Mouse (Mus musculus): Measurements from ENCODE around the gene Fga. TPM values are rescaled to one million over a fixed set of nuclear protein-coding genes. Genes with fewer than 3 reads are reported as not detected.

The Fga gene
- polyA plus RNA-seq, 1 experiment from 2014 or later = 0.10 TPM

DNA sequence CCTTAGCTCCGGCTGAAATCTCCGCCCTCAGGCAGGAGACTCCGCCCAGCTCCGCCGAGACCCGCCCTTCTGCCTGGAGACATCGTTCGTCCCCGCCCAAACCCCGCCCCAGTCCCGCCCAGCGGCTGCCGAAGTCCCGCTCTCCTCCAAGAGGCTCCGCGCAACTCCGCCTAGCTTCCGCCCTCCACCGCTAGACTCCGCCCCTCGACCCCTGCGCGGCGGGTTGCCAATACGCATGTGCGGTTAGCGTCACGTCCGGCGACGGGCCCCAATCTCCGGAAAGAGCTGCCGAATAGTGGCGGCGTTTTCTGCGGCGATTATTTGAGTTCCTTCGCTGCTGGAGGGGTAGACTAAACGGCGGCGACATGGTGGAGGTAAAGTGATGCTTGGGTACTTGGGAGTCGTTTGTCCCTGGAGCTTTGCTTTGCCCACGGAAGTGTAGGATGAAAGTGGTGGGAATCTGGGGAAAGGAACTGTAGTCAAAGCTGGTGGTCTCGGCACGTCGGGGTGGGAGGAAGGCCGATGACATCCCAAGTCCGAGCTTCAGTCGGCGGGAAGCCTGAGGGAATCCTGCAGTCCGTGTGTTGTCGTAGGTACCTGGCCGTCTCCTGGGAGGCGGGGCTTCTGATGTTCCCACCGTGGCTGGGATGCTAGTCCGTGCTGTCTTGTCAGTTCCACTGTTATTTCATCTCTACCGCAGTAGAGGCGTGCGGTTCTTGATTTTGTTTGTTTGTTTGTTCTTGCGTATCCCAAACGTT lies 29.6 kb downstream of the Fga start, which contains the start of gene Plrg1:
Gene Plrg1 (plus strand): TSS at position 242 of the 758 bp plus-strand sequence.
- H3K9me3 ChIP-seq (ENCODE audit: control insufficient read depth, low read length) = no peaks in the 10 kb centered on the region
- peak within 1 kb of the TSS; percentile 81 for H3K9ac ChIP-seq (replicated peaks; ENCODE audit: low read depth, low read length)
- H3K27me3 ChIP-seq (replicated peaks; ENCODE audit: control insufficient read depth, insufficient read depth, low read length) = no peaks in the 10 kb centered on the region
- H3K4me2 ChIP-seq (ENCODE audit: low read length) = peak within 1 kb of the TSS; percentile 91
- peak within 1 kb of the TSS; percentile 83 for H3K27ac ChIP-seq (ENCODE audit: low read length)
- peaks cover 9% of the 10 kb centered on the region; the same call in 1 of the 2 replicates for H3K36me3 ChIP-seq (ENCODE audit: control insufficient read depth, insufficient read depth)
- H3K4me1 ChIP-seq (replicated peaks; ENCODE audit: control insufficient read depth, insufficient read depth, low read length) = peaks cover 9% of the 10 kb centered on the region
- under 1% methylated on average over 61 of the region's 61 CpGs for WGBS
- peak within 1 kb of the TSS; percentile 89 for H3K4me3 ChIP-seq (replicated peaks; ENCODE audit: low read length)
- peak; percentile 99 for ATAC-seq

- Histone ChIP-seq H3K9ac (replicated peaks; ENCODE audit: low read depth, low read length) (no peak overlapping the region), H3K4me2 (ENCODE audit: low read length) (no peak overlapping the region), H3K27me3 (replicated peaks; ENCODE audit: control insufficient read depth, insufficient read depth, low read length) (no peaks in the 10 kb centered on the region), H3K27ac (ENCODE audit: low read length) (no peak overlapping the region), H3K9me3 (ENCODE audit: control insufficient read depth, low read length) (no peaks in the 10 kb centered on the region), H3K36me3 (ENCODE audit: control insufficient read depth, insufficient read depth) (peaks cover 21% of the 10 kb centered on the region), H3K4me1 (replicated peaks; ENCODE audit: control insufficient read depth, insufficient read depth, low read length) (peaks cover 9% of the 10 kb centered on the region), H3K4me3 (replicated peaks; ENCODE audit: low read length) (no peak overlapping the region)
- WGBS = 92% methylated on average over 2 of the region's 2 CpGs
- ATAC-seq = no peak
Observed at GRCm38 (mm10) chr3:83057046-83057445, 31.2 kb downstream of the Fga start.

DNA sequence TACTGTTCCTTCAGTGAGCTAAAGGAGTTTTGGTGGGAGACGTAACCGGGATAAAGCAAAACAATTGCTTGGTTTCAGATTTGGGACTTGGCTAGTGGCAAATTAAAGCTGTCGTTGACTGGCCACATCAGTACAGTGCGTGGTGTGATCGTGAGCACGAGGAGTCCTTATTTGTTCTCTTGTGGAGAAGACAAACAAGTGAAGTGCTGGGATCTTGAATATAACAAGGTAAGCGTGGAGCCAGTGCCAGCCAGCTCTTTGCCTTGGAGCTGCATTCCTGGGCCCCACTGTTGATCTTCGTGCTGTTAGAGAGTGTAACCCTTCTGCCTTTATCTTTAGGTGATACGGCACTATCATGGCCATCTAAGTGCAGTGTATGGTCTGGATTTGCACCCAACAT lies 42.0 kb downstream of the Fga start:
- H3K27me3 ChIP-seq (replicated peaks; ENCODE audit: control insufficient read depth, insufficient read depth, low read length) = no peaks in the 10 kb centered on the region
- peaks cover 51% of the 10 kb centered on the region for H3K36me3 ChIP-seq (ENCODE audit: control insufficient read depth, insufficient read depth)
- WGBS = 93% methylated on average over 9 of the region's 9 CpGs
- no peak overlapping the region for H3K4me3 ChIP-seq (replicated peaks; ENCODE audit: low read length)
- H3K4me2 ChIP-seq (ENCODE audit: low read length) = no peak overlapping the region
- H3K9me3 ChIP-seq (ENCODE audit: control insufficient read depth, low read length) = no peaks in the 10 kb centered on the region
- no peak overlapping the region for H3K27ac ChIP-seq (ENCODE audit: low read length)
- no peaks in the 10 kb centered on the region for H3K4me1 ChIP-seq (replicated peaks; ENCODE audit: control insufficient read depth, insufficient read depth, low read length)
- no peak for ATAC-seq
- H3K9ac ChIP-seq (replicated peaks; ENCODE audit: low read depth, low read length) = no peak overlapping the region

GRCm38 (mm10) chr3:83068869-83069268 lies 43.0 kb downstream of the Fga start:
- no peak overlapping the region for H3K4me2 ChIP-seq (ENCODE audit: low read length)
- H3K27me3 ChIP-seq (replicated peaks; ENCODE audit: control insufficient read depth, insufficient read depth, low read length) = no peaks in the 10 kb centered on the region
- H3K27ac ChIP-seq (ENCODE audit: low read length) = no peak overlapping the region
- H3K36me3 ChIP-seq (ENCODE audit: control insufficient read depth, insufficient read depth) = peaks cover 49% of the 10 kb centered on the region
- no peak overlapping the region for H3K4me3 ChIP-seq (replicated peaks; ENCODE audit: low read length)
- H3K9ac ChIP-seq (replicated peaks; ENCODE audit: low read depth, low read length) = no peak overlapping the region
- no peaks in the 10 kb centered on the region for H3K4me1 ChIP-seq (replicated peaks; ENCODE audit: control insufficient read depth, insufficient read depth, low read length)
- no peaks in the 10 kb centered on the region for H3K9me3 ChIP-seq (ENCODE audit: control insufficient read depth, low read length)
- WGBS = 95% methylated on average over 13 of the region's 13 CpGs
- ATAC-seq = no peak

DNA sequence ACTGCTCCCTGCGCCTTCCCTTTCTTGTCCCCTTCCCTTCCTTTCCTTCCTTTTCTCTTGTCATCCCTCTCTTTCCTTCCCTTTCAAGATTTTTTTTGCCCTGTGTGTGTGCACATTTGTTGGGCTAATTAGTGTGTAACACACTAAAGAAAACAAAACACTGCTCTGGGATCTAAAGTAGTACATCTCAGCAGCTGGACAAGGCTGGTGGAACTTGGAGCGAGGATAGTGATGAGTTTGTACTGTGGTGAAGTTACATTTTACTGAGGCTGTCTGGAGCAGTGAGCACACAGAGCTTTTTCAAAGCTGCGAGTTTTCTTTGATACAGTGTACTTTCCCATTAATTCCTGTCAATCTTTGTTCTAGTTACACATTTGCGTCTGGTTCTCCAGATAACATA lies 44.4 kb downstream of the Fga start:
- Histone ChIP-seq H3K9me3 (ENCODE audit: control insufficient read depth, low read length) (no peaks in the 10 kb centered on the region), H3K4me2 (ENCODE audit: low read length) (no peak overlapping the region), H3K4me3 (replicated peaks; ENCODE audit: low read length) (no peak overlapping the region), H3K4me1 (replicated peaks; ENCODE audit: control insufficient read depth, insufficient read depth, low read length) (no peaks in the 10 kb centered on the region), H3K36me3 (ENCODE audit: control insufficient read depth, insufficient read depth) (peaks cover 49% of the 10 kb centered on the region), H3K27ac (ENCODE audit: low read length) (no peak overlapping the region), H3K9ac (replicated peaks; ENCODE audit: low read depth, low read length) (no peak overlapping the region), H3K27me3 (replicated peaks; ENCODE audit: control insufficient read depth, insufficient read depth, low read length) (no peaks in the 10 kb centered on the region)
- WGBS = 84% methylated on average over 4 of the region's 4 CpGs
- ATAC-seq = no peak

GRCm38 (mm10) chr3:83076563-83076962 lies 50.7 kb downstream of the Fga start:
- Histone ChIP-seq H3K9me3 (ENCODE audit: control insufficient read depth, low read length) (no peaks in the 10 kb centered on the region), H3K4me3 (replicated peaks; ENCODE audit: low read length) (no peak overlapping the region), H3K4me2 (ENCODE audit: low read length) (no peak overlapping the region), H3K9ac (replicated peaks; ENCODE audit: low read depth, low read length) (no peak overlapping the region), H3K27ac (ENCODE audit: low read length) (no peak overlapping the region), H3K27me3 (replicated peaks; ENCODE audit: control insufficient read depth, insufficient read depth, low read length) (no peaks in the 10 kb centered on the region), H3K36me3 (ENCODE audit: control insufficient read depth, insufficient read depth) (peaks cover 10% of the 10 kb centered on the region), H3K4me1 (replicated peaks; ENCODE audit: control insufficient read depth, insufficient read depth, low read length) (peaks cover 11% of the 10 kb centered on the region)
- WGBS = 23% methylated on average over 2 of the region's 3 CpGs
- ATAC-seq = peak; percentile 52

DNA sequence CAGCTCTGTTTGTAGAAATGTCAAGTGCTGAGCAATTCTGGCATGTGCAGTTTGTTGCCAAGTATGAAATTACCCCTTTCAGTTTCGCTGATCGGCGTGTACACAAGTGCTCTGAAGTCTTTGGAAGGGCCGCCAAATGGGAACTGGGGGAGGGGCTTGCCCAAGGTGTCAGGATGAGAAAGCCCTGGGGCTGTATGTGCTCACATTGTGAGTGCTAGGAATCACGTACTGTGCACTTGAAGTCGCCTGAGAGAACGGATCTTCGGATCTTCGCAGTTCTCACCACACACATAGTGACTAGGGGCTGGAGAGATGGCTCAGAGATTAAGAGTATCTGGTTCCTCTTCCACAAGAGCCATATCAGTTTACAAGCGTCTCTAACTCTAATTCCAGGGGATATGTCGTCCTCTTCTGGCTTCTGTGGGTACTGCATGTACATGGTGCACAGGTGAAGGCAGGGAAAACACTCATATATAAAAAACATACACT lies 54.7 kb downstream of the Fga start:
- Histone ChIP-seq H3K4me1 (replicated peaks; ENCODE audit: control insufficient read depth, insufficient read depth, low read length) (peaks cover 11% of the 10 kb centered on the region), H3K9ac (replicated peaks; ENCODE audit: low read depth, low read length) (no peak overlapping the region), H3K36me3 (ENCODE audit: control insufficient read depth, insufficient read depth) (no peaks in the 10 kb centered on the region), H3K27me3 (replicated peaks; ENCODE audit: control insufficient read depth, insufficient read depth, low read length) (no peaks in the 10 kb centered on the region), H3K4me3 (replicated peaks; ENCODE audit: low read length) (peak overlapping the region; percentile 19; the same call in 1 of the 2 replicates), H3K27ac (ENCODE audit: low read length) (no peak overlapping the region), H3K4me2 (ENCODE audit: low read length) (peak overlapping the region; percentile 42), H3K9me3 (ENCODE audit: control insufficient read depth, low read length) (no peaks in the 10 kb centered on the region)
- 3% methylated on average over 11 of the region's 11 CpGs for WGBS
- ATAC-seq = peak; percentile 75

Other genes starting within 250 kb of the Fga start
- gene Rbm46, start 149.6 kb upstream of the Fga start, polyA plus RNA-seq (2015; fragmentation: Nextera tagmentation; extraction: Ambion mirVana) = 0.96 and 1.3 TPM in 2 replicates
- gene Lrat, start 122.1 kb upstream of the Fga start, polyA plus RNA-seq (2015; fragmentation: Nextera tagmentation; extraction: Ambion mirVana) = 0.12 and 0.16 TPM in 2 replicates
- gene Fgg, start 18.4 kb upstream of the Fga start, polyA plus RNA-seq (2015; fragmentation: Nextera tagmentation; extraction: Ambion mirVana) = 0.11 TPM in 1 of 2 replicates, not detected in the other
- gene Fgb, start 23.8 kb downstream of the Fga start, polyA plus RNA-seq (2015; fragmentation: Nextera tagmentation; extraction: Ambion mirVana) = 0.09 TPM in 1 of 2 replicates, not detected in the other
- gene Plrg1, start 29.4 kb downstream of the Fga start, polyA plus RNA-seq (2015; fragmentation: Nextera tagmentation; extraction: Ambion mirVana) = 112 and 123 TPM in 2 replicates
- 0.51 and 0.68 TPM in 2 replicates for gene Dchs2, start 101.9 kb downstream of the Fga start, polyA plus RNA-seq (2015; fragmentation: Nextera tagmentation; extraction: Ambion mirVana)